Mouse (Mus musculus) stomach, postnatal 0 days (tissue): ENCODE data around the gene Epsti1.

ENCODE experiments used
- CTCF ChIP-seq: IDR thresholded peaks from 2 replicates; pipeline ENCODE4 v1.5.1; 2016; ENCODE audit warnings: antibody characterized with exemption, low read depth, mild to moderate bottlenecking, moderate library complexity
- EP300 ChIP-seq: optimal IDR thresholded peaks from 2 replicates; pipeline ENCODE3; 2016; ENCODE audit warnings: antibody characterized with exemption

GRCm38 (mm10) chr14:77923076-77923865 lies 19.2 kb downstream of the Epsti1 start:
- TF ChIP-seq CTCF (no peak), EP300 (no peak)
